Mouse (Mus musculus) Patski (cell line): ENCODE data around the gene Gria1. TPM values are rescaled to one million over a fixed set of nuclear protein-coding genes. Genes with fewer than 3 reads are reported as not detected.

Experiments used
- ATAC-seq: fragments of 100-300 bp; one replicate; pipeline ENCODE4 v1.8.0; 2021
- CTCF ChIA-PET: fragments of 350-600 bp; sonication (Branson Sonifier 250); formaldehyde crosslinking; loops from one replicate; lab custom pipeline; 2022; ENCODE audit warnings: inconsistent platforms; lab: Charles Lee
- POLR2A ChIA-PET: fragments of 350-600 bp; sonication (Branson Sonifier 250); formaldehyde crosslinking; loops from one replicate; lab custom pipeline; 2022; ENCODE audit warnings: antibody characterized with exemption, inconsistent platforms; lab: Charles Lee
- DNase-seq: peaks from one replicate; pipeline ENCODE4 v3.0.0-alpha.2; 2011; ENCODE audit warnings: low read depth, low spot score
- H3K27me3 ChIP-seq: fragments of 371-371 bp; one replicate; pipeline ENCODE4 v1.5.1; 2021
- CTCF ChIP-seq: fragments of 100-300 bp; IDR thresholded peaks from one replicate; pipeline ENCODE4 v1.5.1; 2021
- in situ Hi-C: fragments of 300-500 bp; cut with MboI; formaldehyde crosslinking; loops from 3 replicates; pipeline ENCODE4 v1.11.1; 2018; ENCODE audit warnings: low pct_unique_long_range_greater_than_20kb, mixed read lengths
- polyA plus RNA-seq: library from polyadenylated mRNA; unstranded; gene quantifications from one replicate; pipeline ENCODE4 v1.2.3, GENCODE M21; 2021

The Gria1 gene
- polyA plus RNA-seq, 1 experiment from 2014 or later = 0.24 TPM

DNA sequence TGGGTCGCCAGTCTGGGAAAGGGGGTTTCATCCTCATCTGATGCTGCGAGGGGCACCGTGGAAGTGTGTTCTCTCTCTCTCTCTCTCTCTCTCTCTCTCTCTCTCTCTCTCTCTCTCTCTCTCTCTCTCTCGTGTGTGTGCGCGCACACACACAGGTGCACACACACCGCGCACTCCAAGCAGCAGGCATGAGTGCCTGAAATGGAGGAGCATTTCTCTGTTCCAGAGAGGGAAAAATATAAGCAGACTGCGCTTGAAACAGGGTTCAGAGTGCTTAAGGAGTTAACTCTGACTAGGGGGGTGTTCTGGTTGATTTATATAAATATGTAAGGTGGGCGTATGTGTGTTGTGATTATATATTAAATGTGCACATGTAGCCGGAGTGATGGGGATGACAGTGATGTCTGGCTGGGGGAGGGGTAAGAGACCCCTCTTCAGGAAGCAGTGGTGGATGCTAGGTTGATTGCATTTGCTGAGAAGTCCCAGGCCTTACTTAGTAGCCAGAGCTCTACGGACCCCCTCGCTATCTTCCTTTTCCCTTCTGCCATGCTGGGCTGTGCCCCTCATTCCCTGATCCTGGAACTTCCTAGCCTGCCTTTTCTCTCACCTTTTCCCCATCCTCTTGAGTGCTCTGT is 1.2 kb downstream of the Gria1 start:
- CTCF ChIA-PET = no interaction called here
- no peak for TF ChIP-seq CTCF
- POLR2A ChIA-PET = no interaction called here

DNA sequence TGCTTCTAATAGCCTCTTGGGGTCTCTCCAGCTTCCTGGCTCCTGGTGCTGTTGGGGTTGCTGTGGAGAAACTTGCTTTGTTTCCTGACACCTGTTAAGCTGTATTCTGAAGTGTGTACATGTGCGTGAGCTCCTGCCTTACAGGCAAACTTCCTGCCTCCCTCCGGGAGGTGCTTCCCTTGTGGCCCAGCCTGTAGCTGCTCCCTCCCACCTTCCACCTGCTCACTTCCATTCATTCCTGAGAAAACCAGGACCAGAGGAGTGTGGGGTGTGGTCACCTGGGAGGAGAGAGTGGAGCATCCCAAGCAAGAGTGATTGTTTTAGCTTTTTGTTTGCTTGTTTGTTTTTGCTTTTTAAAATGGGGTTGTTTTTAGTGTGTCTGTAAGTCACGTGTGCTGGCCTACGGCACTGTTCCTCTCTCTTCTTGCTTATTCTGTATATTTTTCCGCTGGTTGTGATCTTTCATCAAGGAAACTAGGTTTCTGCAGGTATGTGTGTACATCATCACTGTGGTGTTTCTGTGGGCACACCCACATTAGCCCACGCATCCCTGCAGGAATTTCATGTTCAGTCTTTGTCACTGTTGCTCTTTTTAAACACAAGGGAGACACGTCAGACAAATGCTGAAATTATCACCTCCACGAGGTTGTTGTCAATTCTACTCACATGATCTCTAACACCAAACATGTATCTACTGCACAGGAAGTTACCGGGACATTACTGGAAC is 2.4 kb downstream of the Gria1 start:
- no peak for TF ChIP-seq CTCF
- H3K27me3 ChIP-seq = no peaks in the 10 kb centered on the region
- DNase-seq (no peak), ATAC-seq (no peak)
- in situ Hi-C loops = no loop called here
- ChIA-PET POLR2A (no interaction called here), CTCF (no interaction called here)

More for the DNA sequence above, 1.2 kb downstream of the Gria1 start:
- ATAC-seq (no peak), DNase-seq (no peak)
- H3K27me3 ChIP-seq = no peaks in the 10 kb centered on the region
- in situ Hi-C loops = no loop called here

GRCm38 (mm10) chr11:57014396-57014795 is 3.2 kb downstream of the Gria1 start:
- POLR2A ChIA-PET = no interaction called here
- CTCF ChIA-PET = interaction anchor here (1.7 kb wide), 1 partner anchor 9 kb away, joined by 6 read pairs; no protein-coding TSS in a partner anchor

GRCm38 (mm10) chr11:57018536-57018935 is 7.3 kb downstream of the Gria1 start:
- ChIA-PET POLR2A (interaction anchor here (0.8 kb wide), 1 partner anchor 908 kb away, joined by 3 read pairs; no protein-coding TSS in a partner anchor), CTCF (interaction anchor here (0.8 to 1.6 kb wide), 2 partner anchors 8 to 289 kb away, joined by 5 read pairs; no protein-coding TSS in a partner anchor)
- in situ Hi-C loops = loop anchor here (5.0 kb wide), 2 partner anchors 74 to 294 kb away; no protein-coding TSS in a partner anchor
- peak; percentile 49 for TF ChIP-seq CTCF
- no peak for ATAC-seq
- H3K27me3 ChIP-seq = no peaks in the 10 kb centered on the region
- no peak for DNase-seq

More at GRCm38 (mm10) chr11:57014396-57014795, 3.2 kb downstream of the Gria1 start:
- TF ChIP-seq CTCF = no peak
- in situ Hi-C loops = no loop called here
- no peak for ATAC-seq
- no peak for DNase-seq
- H3K27me3 ChIP-seq = no peaks in the 10 kb centered on the region

- H3K27me3 ChIP-seq = no peaks in the 10 kb centered on the region
- no peak for DNase-seq
- POLR2A ChIA-PET = interaction anchor here (0.6 kb wide), 1 partner anchor 209 kb away, joined by 3 read pairs; no protein-coding TSS in a partner anchor
- CTCF ChIA-PET = no interaction called here
- ATAC-seq = no peak
- TF ChIP-seq CTCF = no peak
- in situ Hi-C loops = no loop called here
Measured at GRCm38 (mm10) chr11:57022400-57022799, 11.2 kb downstream of the Gria1 start.

DNA sequence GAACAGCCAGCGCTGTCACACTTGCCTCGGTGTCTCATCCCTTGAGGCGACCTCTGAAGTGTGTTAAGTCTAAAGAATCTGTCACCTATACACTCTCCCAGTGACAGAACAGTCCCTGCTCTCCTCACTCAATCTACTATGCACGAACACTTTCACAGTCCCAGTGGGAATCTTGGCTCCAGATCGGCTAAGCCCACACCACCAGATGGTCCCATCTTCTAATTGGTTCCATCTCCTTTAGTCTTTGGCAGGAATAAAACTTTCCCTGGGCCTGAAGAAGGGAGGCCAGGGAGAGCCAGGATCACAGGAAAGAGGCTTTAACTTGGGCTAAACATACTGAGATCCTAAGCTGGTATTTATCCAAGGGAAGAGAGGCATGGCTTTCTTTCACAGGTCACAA is 19.3 kb downstream of the Gria1 start:
- H3K27me3 ChIP-seq = no peaks in the 10 kb centered on the region
- no peak for ATAC-seq
- CTCF ChIA-PET = interaction anchor here (1.8 kb wide), 1 partner anchor 19 kb away, joined by 3 read pairs; no protein-coding TSS in a partner anchor
- POLR2A ChIA-PET = no interaction called here
- DNase-seq = no peak
- TF ChIP-seq CTCF = no peak
- in situ Hi-C loops = no loop called here

- DNase-seq (no peak), ATAC-seq (no peak)
- POLR2A ChIA-PET = no interaction called here
- in situ Hi-C loops = no loop called here
- H3K27me3 ChIP-seq = no peaks in the 10 kb centered on the region
- TF ChIP-seq CTCF = no peak
- CTCF ChIA-PET = interaction anchor here (2.1 kb wide), 1 partner anchor 11 kb away, joined by 5 read pairs; no protein-coding TSS in a partner anchor
Measured at GRCm38 (mm10) chr11:57038807-57039206, 27.6 kb downstream of the Gria1 start.

DNA sequence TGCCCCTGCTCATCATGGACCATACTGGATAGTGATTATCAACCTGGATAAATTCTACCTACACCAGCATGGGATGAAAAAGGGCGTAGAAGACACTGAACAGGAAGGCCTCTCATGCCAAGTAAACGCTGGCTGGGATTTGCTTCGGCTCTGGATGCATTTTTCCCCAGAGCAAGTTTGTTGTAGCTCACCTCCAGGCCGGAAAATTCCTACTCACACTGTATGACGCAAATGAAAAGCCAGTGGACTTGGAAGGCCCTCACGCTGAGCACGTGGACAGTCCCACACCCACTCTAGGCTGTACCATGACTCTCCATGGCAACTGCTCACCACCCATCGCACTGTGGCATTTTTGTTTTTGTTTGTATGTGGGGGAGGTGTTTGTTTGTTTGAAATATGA is 28.1 kb downstream of the Gria1 start:
- POLR2A ChIA-PET = no interaction called here

DNA sequence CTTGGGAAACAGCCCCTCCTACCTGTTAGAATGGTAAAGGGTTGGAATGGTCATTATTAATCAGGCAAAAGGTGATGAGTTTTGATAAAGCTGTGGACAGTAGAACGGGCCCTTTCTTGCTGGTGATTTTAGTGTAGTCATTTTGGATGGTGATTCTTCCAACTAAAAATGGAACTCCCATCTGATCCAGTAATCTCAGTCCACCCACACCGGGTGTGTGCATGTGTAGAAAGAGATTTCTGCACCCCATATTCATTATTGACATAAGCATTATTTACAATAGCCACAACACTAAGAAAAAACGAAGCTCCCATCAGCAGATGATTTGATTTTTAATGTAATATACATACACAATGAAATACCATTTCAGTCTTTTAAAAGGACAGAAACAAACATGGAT is 30.9 kb downstream of the Gria1 start:
- POLR2A ChIA-PET = no interaction called here
- ATAC-seq = no peak
- no peak for DNase-seq
- TF ChIP-seq CTCF = no peak
- no peaks in the 10 kb centered on the region for H3K27me3 ChIP-seq
- in situ Hi-C loops = no loop called here
- CTCF ChIA-PET = no interaction called here

More for the DNA sequence above, 28.1 kb downstream of the Gria1 start:
- ATAC-seq (no peak), DNase-seq (no peak)
- CTCF ChIA-PET = interaction anchor here (1.1 to 2.1 kb wide), 2 partner anchors 10 to 11 kb away, joined by 3 to 5 read pairs; no protein-coding TSS in a partner anchor
- H3K27me3 ChIP-seq = no peaks in the 10 kb centered on the region
- in situ Hi-C loops = no loop called here
- no peak for TF ChIP-seq CTCF

DNA sequence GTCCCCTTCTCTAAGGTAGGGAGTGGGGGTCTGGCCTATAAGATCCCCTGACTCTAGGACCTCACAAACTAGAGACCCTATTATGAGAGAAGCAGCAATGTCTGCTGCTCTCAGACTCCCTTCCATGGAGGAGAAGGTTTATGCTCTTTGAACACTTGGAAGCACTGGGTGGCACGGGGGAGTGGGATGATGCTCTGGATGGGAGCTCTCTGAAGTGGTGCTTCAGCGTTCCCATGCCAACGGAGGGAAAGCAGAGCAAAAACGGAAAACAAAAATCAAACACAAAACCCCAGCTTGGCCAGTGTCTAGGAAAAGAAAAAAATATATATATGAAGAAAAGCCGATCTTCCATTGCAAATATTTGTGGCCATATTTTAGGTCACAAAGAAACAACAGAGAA is 33.0 kb downstream of the Gria1 start:
- in situ Hi-C loops = no loop called here
- POLR2A ChIA-PET = no interaction called here
- no peak for TF ChIP-seq CTCF
- DNase-seq (no peak), ATAC-seq (no peak)
- CTCF ChIA-PET = no interaction called here
- H3K27me3 ChIP-seq = no peaks in the 10 kb centered on the region
